Mouse (Mus musculus) liver, embryonic 11.5 days (tissue): ENCODE data around the gene Gmppb. TPM values are rescaled to one million over a fixed set of nuclear protein-coding genes. Genes with fewer than 3 reads are reported as not detected.
A peak's percentile ranks its signal among the peaks of the same experiment; 100 is the strongest.

Experiments
- ATAC-seq: fragments of 200-750 bp; cut with Nextera tagmentation; replicated peaks from 2 replicates; pipeline ENCODE4 v1.8.0; 2017; ENCODE audit warnings: moderate number of reproducible peaks, mild to moderate bottlenecking, moderate TSS enrichment, moderate library complexity; ENCODE audit not compliant: low FRiP score
- DNase-seq: peaks from one replicate; pipeline ENCODE4 v3.0.0-alpha.2; 2017; ENCODE audit warnings: low spot score
- H3K27ac ChIP-seq: fragments of 300-500 bp; sonication (generic); 2 replicates; pipeline ENCODE4 v1.5.1; 2014; ENCODE audit warnings: mild to moderate bottlenecking, low read depth, low read length, control low read depth
- H3K27me3 ChIP-seq: fragments of 300-500 bp; sonication (generic); replicated peaks from 2 replicates; pipeline ENCODE4 v1.6.1; 2014; ENCODE audit warnings: low read length, mixed read lengths; ENCODE audit not compliant: control insufficient read depth, insufficient read depth
- H3K36me3 ChIP-seq: fragments of 300-500 bp; sonication (generic); 2 replicates; pipeline ENCODE4 v1.6.1; 2014; ENCODE audit warnings: mild to moderate bottlenecking, low read length, moderate library complexity, mixed read lengths; ENCODE audit not compliant: control insufficient read depth, insufficient read depth
- H3K4me1 ChIP-seq: fragments of 300-500 bp; sonication (generic); replicated peaks from 2 replicates; pipeline ENCODE4 v1.6.1; 2014; ENCODE audit warnings: low read length, mixed read lengths; ENCODE audit not compliant: control insufficient read depth, insufficient read depth
- H3K4me2 ChIP-seq: fragments of 300-500 bp; sonication (generic); 2 replicates; pipeline ENCODE4 v1.6.1; 2014; ENCODE audit warnings: mild to moderate bottlenecking, control low read depth, moderate library complexity
- H3K4me3 ChIP-seq: fragments of 300-500 bp; sonication (generic); 2 replicates; pipeline ENCODE4 v1.5.1; 2014; ENCODE audit warnings: low read depth, low read length, control low read depth
- H3K9ac ChIP-seq: fragments of 300-500 bp; sonication (generic); 2 replicates; pipeline ENCODE4 v1.6.1; 2014; ENCODE audit warnings: low read depth, low read length, control low read depth
- H3K9me3 ChIP-seq: fragments of 300-500 bp; sonication (generic); 2 replicates; pipeline ENCODE4 v1.6.1; 2016; ENCODE audit warnings: low read length, inconsistent platforms, mixed read lengths; ENCODE audit not compliant: control insufficient read depth
- WGBS: fragments of 180-500 bp; shearing (Covaris S2); extraction: QIAGEN DNeasy Blood & Tissue Kit; methylation state at CpG from one replicate; pipeline ENCODE4 v1.1.7; 2014; 5-methylcytosine and 5-hydroxymethylcytosine counted together
- polyA plus RNA-seq: library from polyadenylated mRNA; unstranded; fragments of >200 nt; fragmentation: Nextera tagmentation; extraction: Ambion mirVana; gene quantifications from 2 replicates; pipeline ENCODE4 v1.2.1, GENCODE M21; 2014

Gene Gmppb
- polyA plus RNA-seq, 1 experiment from 2014 or later = 26.5 TPM

- Histone ChIP-seq H3K9me3 (no peaks in the 10 kb centered on the region), H3K27ac (peak within 1 kb of the TSS; percentile 100), H3K4me1 (peaks cover 72% of the 10 kb centered on the region), H3K27me3 (peaks cover 5% of the 10 kb centered on the region), H3K4me2 (peak within 1 kb of the TSS; percentile 97), H3K9ac (peak within 1 kb of the TSS; percentile 95), H3K36me3 (peaks cover 15% of the 10 kb centered on the region), H3K4me3 (peak within 1 kb of the TSS; percentile 79)
- DNase-seq (peak; percentile 57), ATAC-seq (peak; percentile 85)
- 51% methylated on average over 5 of the region's 5 CpGs for WGBS
Observed at GRCm38 (mm10) chr9:108080168-108080567, 31.1 kb downstream of the Gmppb start, which contains the start of gene Mst1. TSS of gene Mst1 (plus strand) at chr9:108080436.

DNA sequence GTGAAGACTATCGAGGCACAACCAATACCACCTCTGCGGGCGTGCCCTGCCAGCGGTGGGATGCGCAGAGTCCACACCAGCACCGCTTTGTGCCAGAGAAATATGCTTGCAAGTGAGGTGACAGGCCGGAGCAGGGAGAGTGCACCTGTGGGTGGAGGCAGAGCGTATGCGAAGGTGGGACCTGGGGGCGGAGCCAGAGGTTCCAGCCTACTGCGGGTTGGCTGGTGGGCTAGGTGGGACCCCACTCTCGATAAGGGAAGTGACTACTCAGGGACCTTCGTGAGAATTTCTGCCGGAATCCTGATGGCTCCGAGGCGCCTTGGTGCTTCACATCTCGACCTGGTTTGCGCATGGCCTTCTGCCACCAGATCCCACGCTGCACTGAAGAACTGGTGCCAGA lies 33.5 kb downstream of the Gmppb start:
- Histone ChIP-seq H3K27ac (peak overlapping the region; percentile 83), H3K9me3 (no peaks in the 10 kb centered on the region), H3K4me1 (peaks cover 69% of the 10 kb centered on the region), H3K9ac (peak overlapping the region; percentile 50), H3K36me3 (peaks cover 30% of the 10 kb centered on the region), H3K27me3 (peaks cover 5% of the 10 kb centered on the region), H3K4me3 (peak overlapping the region; percentile 27), H3K4me2 (peak overlapping the region; percentile 56)
- DNase-seq = peak; percentile 62
- no peak for ATAC-seq
- WGBS = 12% methylated on average over 19 of the region's 19 CpGs

- ATAC-seq (peak; percentile 40), DNase-seq (peak; percentile 62)
- WGBS = 30% methylated on average over 12 of the region's 12 CpGs
- Histone ChIP-seq H3K4me3 (peak within 1 kb of the TSS; percentile 27), H3K27me3 (peaks cover 5% of the 10 kb centered on the region), H3K4me2 (peak within 1 kb of the TSS; percentile 56), H3K9ac (peak within 1 kb of the TSS; percentile 50), H3K9me3 (no peaks in the 10 kb centered on the region), H3K27ac (peak within 1 kb of the TSS; percentile 83), H3K36me3 (peaks cover 31% of the 10 kb centered on the region), H3K4me1 (peaks cover 64% of the 10 kb centered on the region)
Observed at GRCm38 (mm10) chr9:108082988-108083431, 34.0 kb downstream of the Gmppb start, which contains the start of gene Rnf123. TSS of gene Rnf123 (minus strand) at chr9:108083346.

DNA sequence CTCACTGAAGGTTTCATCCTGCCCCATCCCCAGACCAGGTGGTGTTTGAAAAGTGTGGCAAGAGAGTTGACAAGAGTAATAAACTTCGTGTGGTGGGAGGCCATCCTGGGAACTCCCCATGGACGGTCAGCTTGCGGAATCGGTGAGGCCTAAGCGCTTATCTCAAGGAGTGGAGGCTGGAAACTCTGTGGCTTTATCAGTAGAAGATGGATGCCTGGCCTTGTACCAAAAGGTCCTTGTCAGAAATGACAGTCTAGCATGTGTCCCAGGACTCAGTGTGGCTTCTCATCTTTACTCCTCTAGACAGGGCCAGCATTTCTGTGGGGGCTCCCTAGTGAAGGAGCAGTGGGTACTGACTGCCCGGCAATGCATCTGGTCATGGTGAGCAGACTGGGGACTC lies 34.5 kb downstream of the Gmppb start:
- Histone ChIP-seq H3K4me2 (peak overlapping the region; percentile 56), H3K4me3 (0 out of 2 replicates have a peak overlapping the region, but pooled peaks have one; percentile 27), H3K36me3 (peaks cover 36% of the 10 kb centered on the region), H3K27me3 (peaks cover 5% of the 10 kb centered on the region), H3K9me3 (no peaks in the 10 kb centered on the region), H3K4me1 (peaks cover 61% of the 10 kb centered on the region), H3K9ac (peak overlapping the region; percentile 50; the same call in 1 of the 2 replicates), H3K27ac (peak overlapping the region; percentile 83)
- DNase-seq (no peak), ATAC-seq (no peak)
- 47% methylated on average over 6 of the region's 6 CpGs for WGBS

GRCm38 (mm10) chr9:108085261-108085660 lies 36.2 kb downstream of the Gmppb start:
- Histone ChIP-seq H3K4me2 (peak overlapping the region; percentile 56; the same call in 1 of the 2 replicates), H3K9me3 (no peaks in the 10 kb centered on the region), H3K36me3 (peaks cover 50% of the 10 kb centered on the region), H3K4me1 (peaks cover 50% of the 10 kb centered on the region), H3K27me3 (peaks cover 5% of the 10 kb centered on the region), H3K4me3 (no peak overlapping the region), H3K27ac (peak overlapping the region; percentile 83), H3K9ac (0 out of 2 replicates have a peak overlapping the region, but pooled peaks have one; percentile 38)
- DNase-seq (no peak), ATAC-seq (no peak)
- WGBS = 92% methylated on average over 4 of the region's 4 CpGs

DNA sequence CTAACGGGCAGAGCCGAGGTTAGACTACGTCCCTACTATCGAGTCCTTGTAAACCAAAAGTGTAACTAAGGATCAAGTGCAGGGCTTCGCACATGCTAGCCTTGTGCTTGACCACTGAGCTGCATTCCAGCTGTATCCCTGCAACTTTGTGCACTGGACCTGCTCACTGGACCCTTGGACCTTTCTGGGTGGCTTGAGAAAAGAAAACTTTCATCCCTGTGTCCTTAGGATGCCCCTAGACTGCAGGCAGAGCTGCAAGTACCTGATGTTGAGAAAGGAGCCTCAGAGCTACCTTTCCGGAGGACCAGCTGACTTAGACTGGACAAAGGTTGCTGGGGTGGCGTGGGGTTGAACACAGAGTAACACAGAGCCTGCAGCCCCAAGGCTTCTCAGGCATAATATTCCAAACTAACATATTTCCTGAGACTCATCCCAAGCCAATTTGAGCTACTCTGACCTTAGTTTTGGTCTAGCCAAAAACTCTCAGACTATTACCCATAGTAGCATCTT lies 41.6 kb downstream of the Gmppb start:
- Histone ChIP-seq H3K36me3 (peaks cover 58% of the 10 kb centered on the region), H3K9ac (0 out of 2 replicates have a peak overlapping the region, but pooled peaks have one; percentile 7), H3K9me3 (no peaks in the 10 kb centered on the region), H3K4me2 (no peak overlapping the region), H3K4me1 (peaks cover 13% of the 10 kb centered on the region), H3K27ac (no peak overlapping the region), H3K27me3 (no peaks in the 10 kb centered on the region), H3K4me3 (no peak overlapping the region)
- DNase-seq (no peak), ATAC-seq (no peak)
- WGBS = 92% methylated on average over 7 of the region's 7 CpGs

DNA sequence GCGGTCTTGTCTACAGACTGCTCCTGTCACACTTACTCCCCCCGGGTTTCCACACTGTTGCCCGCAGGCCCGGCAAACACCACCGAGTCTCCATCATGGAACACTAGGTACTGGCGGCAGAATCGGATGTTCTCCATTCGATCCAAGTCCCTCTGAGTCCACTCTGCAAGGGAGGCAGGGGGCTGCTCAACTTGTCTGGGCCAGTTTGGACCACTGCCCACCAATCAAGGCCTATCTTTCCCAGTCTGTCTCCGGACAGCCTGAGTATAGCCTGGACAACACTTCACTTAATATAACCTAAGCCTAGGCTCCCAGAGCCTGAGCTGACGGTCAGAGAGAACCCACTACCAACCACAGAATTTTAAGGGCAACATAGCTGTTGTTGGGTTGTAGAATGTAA lies 44.5 kb downstream of the Gmppb start:
- H3K27ac ChIP-seq = peak overlapping the region; percentile 99
- WGBS = 63% methylated on average over 10 of the region's 10 CpGs
- H3K4me3 ChIP-seq = peak overlapping the region; percentile 92
- ATAC-seq (no peak), DNase-seq (no peak)
- H3K27me3 ChIP-seq = no peaks in the 10 kb centered on the region
- no peaks in the 10 kb centered on the region for H3K9me3 ChIP-seq
- H3K4me1 ChIP-seq = peaks cover 40% of the 10 kb centered on the region
- peak overlapping the region; percentile 96 for H3K9ac ChIP-seq
- peak overlapping the region; percentile 85 for H3K4me2 ChIP-seq
- H3K36me3 ChIP-seq = peaks cover 37% of the 10 kb centered on the region

GRCm38 (mm10) chr9:108094184-108094941 lies 45.3 kb downstream of the Gmppb start, which contains the start of gene Apeh:
TSS of gene Apeh (minus strand) at chr9:108094606.
- peak within 1 kb of the TSS; percentile 85 for H3K4me2 ChIP-seq
- H3K36me3 ChIP-seq = peaks cover 30% of the 10 kb centered on the region
- DNase-seq (peak; percentile 98), ATAC-seq (peak; percentile 85)
- H3K27me3 ChIP-seq = no peaks in the 10 kb centered on the region
- H3K9ac ChIP-seq = peak within 1 kb of the TSS; percentile 96
- peak within 1 kb of the TSS; percentile 92 for H3K4me3 ChIP-seq
- peak within 1 kb of the TSS; percentile 99 for H3K27ac ChIP-seq
- H3K4me1 ChIP-seq = peaks cover 40% of the 10 kb centered on the region
- H3K9me3 ChIP-seq = no peaks in the 10 kb centered on the region
- WGBS = under 1% methylated on average over 51 of the region's 52 CpGs
